Mouse (Mus musculus) urinary bladder, postnatal 25 days (tissue): Measurements from ENCODE around the gene Adipor2.

Experiments used
- DNase-seq: peaks from one replicate; pipeline ENCODE4 v3.0.0; 2022; ENCODE audit warnings: low spot score

Adipor2 gene

GRCm38 (mm10) chr6:119347813-119348212, 69.7 kb downstream of the Adipor2 start:
- no peak for DNase-seq

GRCm38 (mm10) chr6:119346257-119346656, 71.2 kb downstream of the Adipor2 start:
- DNase-seq = no peak

DNA sequence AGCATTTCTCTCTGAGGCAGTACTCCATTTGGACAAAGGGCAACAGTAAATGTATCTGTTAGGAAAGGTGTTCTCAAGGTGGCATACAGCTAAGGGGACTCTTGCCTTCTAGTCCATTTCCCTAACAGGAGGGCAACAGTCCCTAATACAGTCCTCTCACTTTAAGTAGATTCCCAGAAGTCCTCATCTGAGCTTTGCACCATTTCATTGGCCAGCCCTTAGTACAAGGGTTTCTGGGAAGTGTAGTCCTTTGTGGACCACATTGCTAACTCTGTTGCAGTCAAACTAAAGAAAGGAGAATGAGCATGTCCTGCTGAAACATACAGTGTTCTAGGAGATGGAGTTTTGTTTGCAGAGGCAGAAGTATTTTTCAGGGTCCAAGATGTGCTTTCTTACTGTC, 76.1 kb downstream of the Adipor2 start:
- DNase-seq = no peak

- no peak for DNase-seq
Observed at GRCm38 (mm10) chr6:119338121-119338912, 79.2 kb downstream of the Adipor2 start.

DNA sequence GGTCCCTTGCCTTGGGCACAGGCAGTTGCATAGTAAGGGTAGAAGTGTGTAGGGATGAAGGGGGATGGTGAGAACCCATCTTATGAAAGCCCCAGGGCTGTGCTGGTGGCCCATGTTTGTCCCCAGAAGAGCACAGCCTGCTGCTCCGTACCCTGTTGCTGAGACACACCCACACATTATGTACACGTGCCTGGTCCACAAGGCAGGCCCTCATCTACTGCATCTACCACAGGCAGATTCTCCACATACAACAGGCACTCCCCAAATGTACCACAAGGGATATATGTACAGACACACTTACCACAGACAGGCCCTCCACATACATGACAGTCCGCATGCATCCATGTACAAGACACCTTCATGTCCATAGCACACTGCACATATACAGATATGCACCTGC, 80.2 kb downstream of the Adipor2 start:
- DNase-seq = no peak

- no peak for DNase-seq
Observed at GRCm38 (mm10) chr6:119336124-119336523, 81.4 kb downstream of the Adipor2 start.

DNA sequence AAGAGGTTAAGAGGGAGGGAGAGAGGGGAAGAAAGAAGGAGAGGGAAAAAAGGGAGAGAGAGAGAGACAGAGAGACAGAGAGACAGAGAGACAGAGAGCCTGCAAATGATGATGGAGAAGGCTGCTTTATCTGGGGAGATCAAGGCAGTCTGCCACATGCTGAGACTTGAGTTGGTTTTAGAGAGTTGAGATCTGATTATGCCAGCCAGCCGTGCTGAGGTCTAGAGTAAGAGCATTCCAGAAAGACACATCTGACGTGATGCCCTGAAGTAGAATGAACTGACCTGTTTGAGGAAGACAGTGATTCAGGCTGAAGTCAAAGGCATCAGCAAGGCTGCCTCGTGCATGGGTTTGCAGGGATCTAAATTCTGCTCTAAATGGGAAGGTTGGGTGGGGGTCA, 83.7 kb downstream of the Adipor2 start:
- DNase-seq = no peak

- no peak for DNase-seq
Observed at GRCm38 (mm10) chr6:119333202-119333601, 84.3 kb downstream of the Adipor2 start.

DNA sequence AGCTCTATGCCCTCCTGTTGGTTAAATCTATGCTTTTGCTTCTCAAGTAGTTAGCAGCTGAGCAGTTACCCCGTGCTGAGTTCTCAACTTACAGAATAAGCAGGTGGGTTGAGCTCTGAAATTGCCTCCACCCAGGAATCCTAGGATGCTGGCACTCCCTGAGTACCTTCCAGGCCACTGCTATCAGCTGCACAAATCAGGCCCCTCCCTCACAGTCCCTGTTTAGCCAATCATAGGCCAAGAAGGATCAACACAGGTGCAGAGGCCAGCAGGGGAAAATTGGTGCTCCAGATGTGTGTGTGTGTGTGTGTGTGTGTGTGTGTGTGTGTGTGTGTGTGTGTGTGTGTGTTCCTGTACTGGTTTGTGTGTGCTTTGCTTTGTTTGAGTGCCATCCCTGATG, 85.4 kb downstream of the Adipor2 start:
- DNase-seq = no peak

GRCm38 (mm10) chr6:119330506-119330905, 87.0 kb downstream of the Adipor2 start, which contains the start of gene Lrtm2:
TSS of gene Lrtm2 (minus strand) at chr6:119330766.
- no peak for DNase-seq

GRCm38 (mm10) chr6:119329936-119330335, 87.6 kb downstream of the Adipor2 start:
- DNase-seq = no peak

DNA sequence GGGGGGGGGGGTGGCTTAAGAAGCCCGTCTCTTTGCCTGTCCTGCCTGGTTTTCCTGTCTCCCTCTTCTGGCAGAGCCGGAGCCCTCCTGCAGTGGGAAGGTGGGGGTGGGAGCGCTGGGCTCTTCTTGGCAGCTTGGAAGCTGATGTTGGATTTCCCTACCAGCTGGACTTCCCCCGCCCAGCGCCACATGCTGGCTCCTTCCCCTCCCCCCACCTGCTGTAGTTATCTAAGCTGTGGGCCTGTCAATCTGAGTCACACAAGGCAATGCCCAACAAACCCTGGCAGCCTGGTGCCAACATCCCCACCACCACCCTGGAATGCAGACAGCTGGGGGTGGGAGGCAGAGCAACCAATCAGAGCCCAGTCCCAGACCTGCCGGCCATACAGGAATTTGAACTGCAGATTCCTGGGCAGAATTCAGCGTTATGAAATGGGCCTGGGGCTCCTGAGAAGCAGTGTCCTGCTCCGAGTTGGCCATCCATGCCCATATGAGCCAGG, 88.2 kb downstream of the Adipor2 start:
- DNase-seq = no peak

DNA sequence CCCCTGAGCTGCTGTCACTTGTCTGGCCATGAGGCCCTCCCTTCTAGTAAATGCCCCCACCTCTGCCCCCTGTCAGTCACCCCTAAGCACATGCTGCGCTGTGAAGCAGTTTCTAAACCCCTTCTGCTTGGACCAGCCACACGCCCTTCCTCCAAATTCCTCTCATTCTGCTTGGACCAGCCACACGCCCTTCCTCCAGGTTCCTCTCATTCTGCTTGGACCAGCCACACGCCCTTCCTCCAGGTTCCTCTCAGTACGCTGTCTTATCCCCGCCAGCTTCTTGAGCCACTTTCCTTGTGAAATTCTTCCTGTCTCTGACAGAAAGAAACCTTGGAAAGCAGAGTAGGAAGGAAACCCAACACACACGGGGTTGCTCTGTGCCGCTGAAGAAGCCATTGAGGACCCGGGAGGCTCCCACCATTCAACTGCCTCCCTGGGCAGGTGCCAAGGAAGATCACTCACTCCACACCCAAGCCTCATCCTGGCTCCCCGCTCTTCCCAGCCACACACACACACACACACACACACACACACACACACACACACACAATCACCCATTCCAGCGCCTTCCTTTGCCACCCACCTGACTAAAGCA, 88.9 kb downstream of the Adipor2 start:
- no peak for DNase-seq

DNA sequence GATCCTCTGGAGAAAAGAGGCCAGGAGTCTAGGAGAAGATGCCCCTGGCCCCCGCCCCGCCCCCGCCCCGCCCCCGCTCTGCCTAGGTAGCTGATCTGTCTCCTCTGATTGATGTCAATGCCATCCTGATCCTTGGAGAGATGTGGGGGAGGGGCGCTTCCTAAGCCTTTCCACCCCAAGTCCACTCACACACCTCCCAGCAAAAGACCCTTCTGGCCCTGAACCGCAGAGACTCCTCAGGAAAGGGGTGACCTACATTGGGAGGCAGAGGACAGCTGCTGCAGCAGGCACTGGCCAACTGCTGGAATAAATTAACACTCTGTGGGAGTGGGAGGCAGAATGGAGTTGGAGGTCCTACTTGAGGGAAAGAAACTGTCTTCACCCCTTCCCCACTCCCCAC, 91.0 kb downstream of the Adipor2 start:
- DNase-seq = no peak

DNA sequence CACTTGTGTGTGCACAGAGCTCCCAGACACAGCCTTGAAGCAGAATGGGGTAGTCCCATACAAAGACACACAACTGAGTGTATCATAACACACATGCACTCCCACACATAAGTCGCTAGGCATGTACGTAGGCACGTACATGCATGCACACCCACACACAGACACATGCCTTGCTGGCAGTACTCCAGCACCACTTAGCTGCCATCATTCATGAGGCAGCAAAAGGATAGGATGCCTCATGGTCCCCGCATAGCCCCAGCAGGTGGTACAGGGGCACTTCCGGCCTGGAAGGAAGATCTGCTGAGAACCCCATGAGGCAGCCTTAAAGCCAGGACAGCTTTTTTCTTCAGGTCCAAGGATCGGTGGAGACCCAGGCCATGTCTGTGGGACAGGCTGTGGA, 91.5 kb downstream of the Adipor2 start:
- DNase-seq = no peak

- no peak for DNase-seq
Observed at GRCm38 (mm10) chr6:119324776-119325175, 92.7 kb downstream of the Adipor2 start.

GRCm38 (mm10) chr6:119321752-119322151, 95.8 kb downstream of the Adipor2 start:
- DNase-seq = no peak

- DNase-seq = no peak
Observed at GRCm38 (mm10) chr6:119320481-119320880, 97.0 kb downstream of the Adipor2 start.

- no peak for DNase-seq
Observed at GRCm38 (mm10) chr6:119319358-119319757, 98.1 kb downstream of the Adipor2 start.

DNA sequence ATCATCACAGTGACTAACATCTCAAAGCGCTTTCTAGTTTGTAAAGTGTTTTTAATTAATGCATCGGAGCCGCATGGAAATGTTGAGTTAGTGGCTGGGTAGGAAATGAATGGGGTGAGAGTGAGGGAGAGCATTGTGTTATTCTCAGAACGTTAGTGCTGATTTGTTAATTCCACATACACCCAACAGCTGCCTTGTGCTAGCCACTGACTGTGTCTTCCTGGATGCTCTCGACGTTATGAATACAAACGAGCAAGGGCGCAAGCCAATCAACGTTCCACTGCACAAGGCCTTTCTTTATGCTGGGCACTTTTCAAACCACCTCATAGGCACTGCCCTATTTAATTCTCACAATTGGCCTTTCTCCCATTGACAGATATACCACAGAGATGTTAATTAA, 98.8 kb downstream of the Adipor2 start:
- DNase-seq = no peak

- no peak for DNase-seq
Observed at GRCm38 (mm10) chr6:119314751-119315476, 102.6 kb downstream of the Adipor2 start.

GRCm38 (mm10) chr6:119313588-119314375, 103.7 kb downstream of the Adipor2 start:
- no peak for DNase-seq
